Mouse (Mus musculus) embryo, embryonic 9.5 days (tissue): ENCODE measurements around the gene Rcan2.
A peak's percentile ranks its signal among the peaks of the same experiment; 100 is the strongest.

ENCODE experiments used
- DNase-seq: peaks from one replicate; pipeline ENCODE4 v3.0.0-alpha.2; 2017; ENCODE audit errors: extremely low spot score

Rcan2 gene

DNA sequence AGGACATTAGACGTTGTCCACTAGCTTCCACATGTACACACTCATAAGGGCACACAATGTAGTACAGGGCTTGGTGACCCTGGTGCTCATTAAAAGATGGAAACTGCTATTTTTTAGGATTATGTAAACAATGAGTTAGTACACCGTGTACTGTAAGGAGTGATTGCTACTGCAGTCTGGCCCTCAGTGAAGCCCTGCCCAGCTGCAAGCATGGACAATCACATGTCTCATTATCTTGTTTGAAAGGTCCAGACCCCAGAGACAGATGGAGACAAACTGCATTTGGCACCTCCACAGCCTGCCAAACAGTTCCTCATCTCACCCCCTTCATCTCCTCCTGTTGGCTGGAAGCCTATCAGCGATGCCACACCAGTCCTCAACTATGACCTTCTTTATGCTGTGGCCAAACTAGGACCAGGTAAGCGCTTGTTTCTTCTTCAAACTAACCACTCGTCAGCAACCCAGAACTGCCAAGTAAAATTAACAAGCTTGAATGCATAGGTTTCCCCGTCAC, 219.6 kb downstream of the Rcan2 start:
- DNase-seq, result no peak

DNA sequence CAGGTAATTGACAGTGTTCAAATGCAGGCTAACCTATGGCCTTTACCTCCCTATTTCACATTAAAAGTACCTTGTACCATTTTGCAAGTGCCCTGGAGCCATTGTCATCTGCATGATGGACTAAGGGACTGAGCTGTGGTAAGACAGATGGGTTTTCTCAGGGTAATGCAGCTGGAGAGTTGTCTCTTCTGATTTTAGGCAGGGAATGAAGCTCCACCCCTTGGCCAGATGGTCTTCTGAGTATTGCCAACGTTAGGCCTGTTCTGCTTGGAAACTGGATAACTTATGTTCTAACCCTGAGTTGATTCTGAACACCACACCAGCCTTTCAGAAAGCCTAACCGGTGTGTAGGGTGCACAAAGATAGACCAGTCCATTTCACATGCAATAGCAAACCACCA, 222.7 kb downstream of the Rcan2 start:
- no peak for DNase-seq

DNA sequence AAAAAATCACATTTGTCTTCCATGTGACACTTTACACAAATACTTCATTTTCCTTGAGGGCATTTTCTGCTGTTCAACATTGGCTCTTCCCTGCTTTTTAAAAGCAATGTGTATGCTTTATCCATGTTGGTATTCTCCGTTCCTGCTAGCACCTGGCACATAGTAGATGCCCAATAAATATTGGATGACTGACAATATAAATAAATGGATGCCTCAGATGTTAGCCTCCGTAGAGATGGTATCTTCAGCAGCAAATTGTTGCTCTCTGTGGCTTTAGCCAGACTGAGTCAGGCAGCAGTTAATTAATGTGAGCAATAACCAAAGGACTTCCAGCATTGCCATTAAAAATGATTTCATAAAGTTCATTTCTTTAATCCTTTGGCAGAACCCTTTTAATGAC, 223.9 kb downstream of the Rcan2 start:
- DNase-seq, result no peak

GRCm38 (mm10) chr17:44025935-44026334, 224.8 kb downstream of the Rcan2 start:
- no peak for DNase-seq

DNA sequence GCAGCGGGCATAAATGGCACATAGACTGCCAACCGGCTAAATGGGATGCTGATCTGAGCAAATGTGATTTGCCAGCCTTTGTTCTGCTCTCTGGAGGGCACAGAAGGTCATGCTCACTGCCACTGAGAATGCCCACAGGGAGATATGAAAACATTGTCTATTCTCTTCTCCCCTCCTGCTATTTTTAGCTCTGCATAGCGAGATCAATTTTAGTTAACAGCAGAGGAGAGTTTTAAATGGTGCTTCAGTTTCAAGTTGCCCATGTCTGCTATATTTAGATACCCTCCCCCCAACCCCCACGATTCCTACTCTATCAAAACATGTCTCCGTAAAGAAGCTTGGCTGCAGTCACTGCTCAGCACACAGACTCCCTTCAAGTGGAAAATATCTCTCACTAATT, 225.2 kb downstream of the Rcan2 start:
- DNase-seq, result no peak

DNA sequence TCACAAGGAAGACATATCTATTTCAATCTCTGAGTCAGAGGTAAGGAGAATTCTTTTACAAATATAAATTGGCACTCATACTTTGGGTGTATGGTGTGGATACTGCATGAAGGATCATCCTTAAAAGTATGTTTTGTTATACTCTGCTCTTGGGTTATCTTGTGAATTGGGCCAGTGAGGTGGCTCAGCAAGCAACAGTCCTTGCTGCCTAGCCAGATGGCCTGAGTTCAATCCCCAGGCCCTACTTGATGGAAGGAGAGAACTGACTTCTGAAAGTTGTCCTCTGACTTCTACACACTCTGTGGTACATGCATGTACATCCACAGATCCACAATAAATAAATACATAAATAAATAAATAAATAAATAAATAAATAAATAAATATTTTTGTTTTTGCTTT, 225.6 kb downstream of the Rcan2 start:
- DNase-seq, result no peak

DNA sequence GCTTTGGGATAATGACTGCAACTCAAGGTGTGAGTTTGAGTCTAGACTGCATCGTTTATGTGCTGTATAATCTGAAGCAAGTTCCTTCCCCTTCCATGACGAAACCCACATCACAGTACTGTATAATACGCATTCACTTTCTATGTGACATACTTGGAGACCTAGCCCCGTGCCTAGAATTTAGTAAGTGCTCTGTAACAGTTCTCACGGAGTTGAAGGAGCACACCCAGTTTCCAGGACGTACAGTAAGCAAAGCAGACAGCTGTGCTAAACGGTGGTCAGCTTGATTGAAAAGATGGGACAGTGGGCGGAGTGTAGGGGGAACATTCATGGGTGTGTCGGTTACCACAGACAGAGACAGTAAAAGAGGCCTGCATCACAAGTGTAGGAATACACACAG, 226.2 kb downstream of the Rcan2 start:
- no peak for DNase-seq

GRCm38 (mm10) chr17:44029616-44030015, 228.5 kb downstream of the Rcan2 start:
- no peak for DNase-seq

DNA sequence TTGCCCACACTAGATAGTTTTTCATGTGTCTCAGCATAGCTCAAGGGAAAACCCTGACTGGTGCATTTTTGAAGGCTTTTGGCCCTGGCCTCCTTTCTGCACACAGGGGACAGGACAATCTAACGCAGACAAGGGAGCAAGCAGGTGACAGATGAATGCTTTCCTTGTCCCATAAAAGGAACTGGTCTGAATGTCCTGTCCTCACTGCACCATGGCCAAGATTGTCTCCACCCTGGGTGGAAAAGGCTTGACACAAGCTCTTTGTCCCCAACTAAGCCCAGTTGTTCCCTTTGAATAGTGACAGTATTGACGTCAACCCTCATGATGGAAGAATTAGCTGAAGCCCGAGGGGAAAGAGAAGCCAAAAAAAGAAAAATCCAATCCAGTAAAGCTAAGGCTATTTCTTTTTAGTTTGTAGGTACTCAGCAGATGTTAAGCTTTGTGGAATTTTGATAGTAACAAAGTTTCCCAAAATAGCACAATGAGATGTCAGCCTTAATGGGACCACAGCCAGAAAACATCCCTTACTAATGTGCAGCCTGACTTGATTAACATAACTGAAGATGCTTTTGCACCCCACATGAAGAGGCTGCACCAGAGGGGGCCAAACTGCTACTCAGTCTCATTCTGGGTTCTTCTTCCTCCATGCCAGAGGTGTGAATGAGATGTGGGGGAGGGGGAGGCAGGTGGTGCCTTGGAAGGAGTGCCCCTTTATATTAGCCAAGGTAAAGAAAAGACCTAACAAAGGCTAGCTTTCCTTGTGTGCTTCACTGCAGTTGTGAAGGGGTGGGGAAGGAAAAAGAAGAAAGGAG, 229.8 kb downstream of the Rcan2 start:
- no peak for DNase-seq

GRCm38 (mm10) chr17:44035005-44035404, 233.9 kb downstream of the Rcan2 start:
- DNase-seq, result no peak

DNA sequence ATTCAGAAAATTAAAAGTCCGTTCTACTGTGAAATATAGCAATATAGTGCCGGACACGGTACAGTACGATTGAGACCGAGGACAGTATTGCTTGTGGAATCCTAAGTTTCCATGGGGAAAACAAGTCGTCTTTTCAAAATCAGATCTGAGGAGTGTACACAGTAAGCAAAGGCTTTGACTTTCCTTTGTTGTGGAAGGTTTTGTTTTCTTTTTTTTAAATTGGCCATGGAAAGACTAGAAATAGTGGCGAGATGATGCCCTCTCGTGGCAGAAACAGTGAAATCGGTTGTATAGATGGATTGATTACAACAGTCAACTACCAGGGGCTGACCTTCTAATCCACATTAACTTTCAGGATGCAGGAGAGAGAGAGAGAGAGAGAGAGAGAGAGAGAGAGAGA, 237.5 kb downstream of the Rcan2 start:
- DNase-seq, result peak; percentile 43

GRCm38 (mm10) chr17:44040449-44040848, 239.3 kb downstream of the Rcan2 start:
- DNase-seq, result no peak

DNA sequence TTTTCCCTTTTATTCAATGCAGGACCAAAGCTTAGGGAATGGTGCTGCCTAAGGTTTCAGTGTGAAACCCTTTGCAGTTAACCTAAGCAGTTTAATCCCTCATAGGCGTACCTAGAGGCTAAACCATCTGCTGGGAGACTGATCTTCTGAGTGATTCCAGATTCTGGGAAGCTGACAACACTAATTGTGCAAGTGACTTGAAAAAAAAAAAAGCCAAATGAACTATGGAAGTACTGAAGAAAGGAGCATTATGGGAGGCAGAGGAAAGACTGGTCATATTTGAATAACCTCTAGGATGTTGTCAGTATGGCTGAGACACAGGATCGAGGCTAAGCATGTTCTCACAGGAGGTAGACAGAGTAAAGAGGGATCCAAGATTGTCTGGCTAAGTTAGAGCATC, 241.2 kb downstream of the Rcan2 start:
- no peak for DNase-seq

DNA sequence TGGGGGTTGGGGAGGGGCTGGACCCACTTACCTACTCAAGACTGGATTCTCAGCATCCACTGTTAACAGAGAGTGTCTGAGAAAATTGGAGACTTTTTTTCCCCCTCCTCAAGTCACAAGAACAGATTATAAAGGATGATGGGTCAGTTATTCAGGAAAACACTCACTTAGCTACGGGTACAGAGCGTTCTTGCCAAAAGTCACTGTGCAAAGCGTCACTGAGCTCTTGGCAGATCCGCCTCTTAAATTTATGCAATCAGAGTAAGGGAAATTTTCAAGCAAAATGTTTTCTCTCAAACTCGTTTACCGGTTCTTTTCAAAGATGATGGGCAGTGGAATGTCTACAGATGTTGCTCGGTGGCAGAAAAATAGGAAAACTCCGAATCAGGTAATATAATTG, 241.7 kb downstream of the Rcan2 start:
- no peak for DNase-seq

- DNase-seq, result no peak
These were observed 252.3 kb downstream of the Rcan2 start for GRCm38 (mm10) chr17:44053427-44053826.

- no peak for DNase-seq
These were observed 256.0 kb downstream of the Rcan2 start for GRCm38 (mm10) chr17:44057123-44057522.

DNA sequence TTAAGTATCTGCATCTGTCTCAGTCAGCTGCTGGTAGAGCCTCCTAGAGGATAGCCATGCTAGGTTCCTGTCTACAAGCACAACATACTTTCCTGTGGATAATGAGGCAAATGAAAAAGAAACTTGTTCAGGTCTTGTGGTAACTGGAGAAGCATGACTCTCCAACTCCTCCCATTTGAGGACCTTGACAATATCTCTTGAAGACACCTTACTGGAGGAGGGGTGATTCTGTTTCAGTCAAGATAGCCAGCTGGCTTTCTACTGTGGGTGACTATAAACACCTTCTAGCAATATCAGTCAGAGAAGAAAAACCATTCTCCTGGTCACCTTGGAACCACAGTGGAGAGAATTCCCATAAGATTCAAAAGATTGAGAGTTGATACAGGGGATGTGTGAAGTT, 257.0 kb downstream of the Rcan2 start:
- DNase-seq, result no peak

GRCm38 (mm10) chr17:44060781-44061180, 259.6 kb downstream of the Rcan2 start:
- no peak for DNase-seq

DNA sequence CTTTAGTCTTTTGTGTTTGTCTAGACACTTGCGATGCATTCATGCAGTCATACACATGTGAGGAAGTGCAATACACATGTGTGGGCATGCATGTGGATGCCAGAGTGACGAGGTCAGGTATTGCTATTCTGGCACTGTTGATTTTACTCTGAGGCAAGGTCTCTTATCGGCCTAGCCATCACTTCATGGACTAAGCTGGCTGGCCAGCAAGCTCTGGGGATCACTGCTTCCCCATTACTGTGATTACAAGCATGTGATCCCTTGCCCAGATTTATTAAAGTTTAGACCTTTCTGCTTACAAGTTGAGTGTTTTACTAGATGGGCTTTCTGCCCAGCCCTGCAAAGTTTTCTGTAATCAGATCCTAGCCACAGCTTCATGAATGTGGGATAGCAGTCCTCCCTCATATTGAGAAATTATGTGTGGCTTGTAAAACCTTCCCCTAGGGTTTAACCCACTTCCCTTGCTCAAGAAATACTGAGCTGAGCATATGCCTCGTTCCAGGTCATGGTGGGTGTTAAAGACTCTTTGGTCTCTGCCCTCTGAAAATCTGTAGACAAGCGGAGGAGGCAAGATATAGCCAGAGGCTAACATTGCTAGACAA, 260.2 kb downstream of the Rcan2 start:
- no peak for DNase-seq

GRCm38 (mm10) chr17:44068876-44069275, 267.7 kb downstream of the Rcan2 start:
- DNase-seq, result no peak

- DNase-seq, result no peak
These were observed 270.5 kb downstream of the Rcan2 start for GRCm38 (mm10) chr17:44071680-44072079.

DNA sequence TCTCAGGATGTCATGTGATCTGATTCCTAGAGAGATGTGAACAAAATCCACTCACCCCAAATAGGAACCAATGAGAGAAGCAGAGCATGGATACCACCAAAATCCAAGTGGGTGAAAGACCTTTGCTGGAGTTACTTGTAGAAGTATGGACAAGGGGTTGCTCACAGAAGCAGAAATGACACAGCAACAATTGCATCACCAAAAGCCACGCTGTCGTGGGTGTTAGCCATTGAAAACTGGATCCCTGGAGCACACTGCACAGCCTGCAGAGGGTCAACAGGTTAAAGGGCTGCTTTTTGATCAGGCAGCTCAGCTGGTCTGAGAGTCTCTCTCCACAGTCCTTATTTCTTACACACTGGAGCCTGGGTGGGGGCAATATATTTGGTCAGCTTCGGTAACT, 274.4 kb downstream of the Rcan2 start:
- no peak for DNase-seq

DNA sequence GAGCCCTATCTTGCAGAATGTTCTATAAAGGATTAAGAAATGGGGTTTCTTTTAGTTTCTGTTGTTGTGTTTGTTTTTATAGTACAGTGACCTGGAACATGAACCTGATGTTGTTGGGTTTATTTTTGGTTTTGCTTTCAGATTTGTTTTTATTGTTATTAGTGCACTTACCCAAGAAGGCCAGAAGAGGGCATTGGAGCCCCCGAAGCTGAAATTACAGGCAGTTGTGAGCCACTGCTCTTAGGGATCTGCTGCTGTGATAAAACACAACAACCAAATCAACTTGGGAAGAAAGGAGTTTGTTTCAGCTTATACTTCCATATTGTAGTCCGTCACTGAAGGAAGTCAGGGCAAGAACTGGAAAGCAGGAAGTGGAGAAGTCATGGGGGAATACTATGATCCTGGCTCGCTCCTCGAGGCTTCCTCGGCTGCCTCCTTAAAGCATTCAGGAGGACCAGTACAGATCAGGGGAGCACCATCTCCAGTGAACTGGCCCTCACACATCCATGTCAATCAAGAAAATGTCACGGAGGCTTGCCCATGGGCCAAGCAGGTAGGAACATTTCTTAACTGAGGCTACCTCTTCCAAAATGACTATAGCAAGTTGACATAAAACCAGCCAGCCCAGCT, 275.0 kb downstream of the Rcan2 start:
- DNase-seq, result peak; percentile 9
